Mouse (Mus musculus): ENCODE results near the gene Aspdh. TPM values are rescaled to one million over a fixed set of nuclear protein-coding genes. Genes with fewer than 3 reads are reported as not detected.

Aspdh gene
- total RNA-seq (2017), result not detected in 3 replicates

GRCm38 (mm10) chr7:44465111-44465510 is at the start of gene Aspdh:
Gene Aspdh, plus strand, starts transcription at chr7:44465391.
- no peak for ATAC-seq (replicated peaks; ENCODE audit: insufficient number of reproducible peaks, low FRiP score, low TSS enrichment, poor library complexity, severe bottlenecking)

GRCm38 (mm10) chr7:44427666-44428065 is 37.5 kb upstream of the Aspdh start:
- ATAC-seq (replicated peaks; ENCODE audit: insufficient number of reproducible peaks, low FRiP score, low TSS enrichment, poor library complexity, severe bottlenecking), result no peak

DNA sequence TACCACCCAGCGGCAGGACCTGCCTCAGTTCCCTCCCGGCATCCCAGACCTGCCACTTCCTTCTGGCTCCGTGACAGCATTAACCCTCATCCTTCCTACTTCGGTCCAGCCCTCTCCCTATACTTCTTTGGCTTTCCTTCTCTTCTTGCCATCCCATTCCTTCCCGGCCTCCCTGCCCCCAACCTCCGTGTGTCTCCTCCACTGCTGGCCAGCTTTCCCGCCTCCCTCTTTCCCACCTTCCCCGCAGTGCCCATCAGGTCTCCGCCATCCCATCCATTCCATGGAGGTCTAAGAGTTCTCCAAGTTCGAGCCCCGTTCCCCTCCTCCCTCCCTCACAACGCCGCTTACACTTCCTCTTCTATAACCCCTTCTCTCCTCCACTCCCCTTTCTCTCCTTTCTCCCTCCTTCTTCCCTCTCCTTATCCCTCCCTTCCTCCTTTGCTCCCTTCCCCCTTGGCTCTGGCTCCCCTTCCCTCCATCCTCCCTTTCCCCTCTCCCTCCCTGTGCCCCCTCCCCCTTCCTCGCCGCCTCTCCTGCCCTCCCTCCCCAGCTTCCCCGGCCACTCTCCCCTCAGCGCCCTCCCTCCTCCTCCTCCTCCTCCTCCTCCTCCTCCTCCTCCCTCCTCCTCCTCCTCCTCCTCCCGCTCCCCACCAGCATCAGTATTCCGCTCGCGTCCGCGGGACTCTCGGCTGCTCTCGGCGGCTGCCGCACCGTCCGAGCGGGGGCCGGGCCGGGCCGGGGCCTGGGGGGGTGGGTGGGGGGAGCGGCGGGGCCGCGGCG is 36.8 kb upstream of the Aspdh start:
- ATAC-seq (replicated peaks; ENCODE audit: insufficient number of reproducible peaks, low FRiP score, low TSS enrichment, poor library complexity, severe bottlenecking), result no peak; the same call in 1 of the 2 replicates

- no peak for ATAC-seq (replicated peaks; ENCODE audit: insufficient number of reproducible peaks, low FRiP score, low TSS enrichment, poor library complexity, severe bottlenecking)
Observed at GRCm38 (mm10) chr7:44428968-44429521, 36.1 kb upstream of the Aspdh start, which contains the start of gene Lrrc4b. Gene Lrrc4b, plus strand, starts transcription at chr7:44429018.

- no peak for ATAC-seq (replicated peaks; ENCODE audit: insufficient number of reproducible peaks, low FRiP score, low TSS enrichment, poor library complexity, severe bottlenecking)
Observed at GRCm38 (mm10) chr7:44429534-44430488, 35.4 kb upstream of the Aspdh start.

DNA sequence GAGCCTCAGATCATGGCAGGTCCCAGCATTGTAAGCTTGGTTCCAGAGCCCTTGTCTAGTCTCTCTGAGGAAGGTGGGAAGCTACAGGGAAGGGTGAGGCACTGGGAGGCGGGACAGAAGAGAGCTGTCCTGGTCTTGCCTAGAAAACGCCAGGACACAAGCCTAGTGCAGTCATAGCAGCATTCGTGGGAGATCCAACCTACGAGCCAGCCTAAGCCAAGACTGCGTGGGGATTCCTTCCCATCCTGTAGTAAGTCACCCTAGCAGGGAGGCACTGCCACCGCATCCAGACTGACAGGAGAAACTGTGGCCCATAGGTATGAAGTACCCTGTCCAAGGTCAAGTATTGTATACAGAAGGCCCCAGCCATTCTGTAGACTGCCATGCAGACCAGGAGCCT is 32.6 kb upstream of the Aspdh start:
- no peak for ATAC-seq (replicated peaks; ENCODE audit: insufficient number of reproducible peaks, low FRiP score, low TSS enrichment, poor library complexity, severe bottlenecking)

DNA sequence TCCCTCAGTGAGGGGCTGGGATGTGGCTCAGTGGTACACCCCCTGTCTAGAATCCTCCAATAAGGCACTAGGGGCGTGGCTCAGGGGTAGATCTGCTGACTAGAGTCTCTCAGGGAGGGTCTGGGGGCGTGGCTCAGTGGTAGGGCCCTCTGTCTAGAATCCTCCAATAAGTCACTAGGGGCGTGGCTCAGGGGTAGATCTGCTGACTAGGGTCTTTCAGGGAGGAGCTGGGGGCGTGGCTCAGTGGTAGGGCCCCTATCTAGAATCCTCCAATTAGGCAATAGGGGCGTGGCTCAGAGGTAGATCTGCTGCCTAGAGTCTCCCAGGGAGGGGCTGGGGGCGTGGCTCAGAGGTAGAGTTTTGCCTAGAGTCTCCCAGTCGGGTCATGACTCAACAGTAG is 31.8 kb upstream of the Aspdh start:
- no peak for ATAC-seq (replicated peaks; ENCODE audit: insufficient number of reproducible peaks, low FRiP score, low TSS enrichment, poor library complexity, severe bottlenecking)

DNA sequence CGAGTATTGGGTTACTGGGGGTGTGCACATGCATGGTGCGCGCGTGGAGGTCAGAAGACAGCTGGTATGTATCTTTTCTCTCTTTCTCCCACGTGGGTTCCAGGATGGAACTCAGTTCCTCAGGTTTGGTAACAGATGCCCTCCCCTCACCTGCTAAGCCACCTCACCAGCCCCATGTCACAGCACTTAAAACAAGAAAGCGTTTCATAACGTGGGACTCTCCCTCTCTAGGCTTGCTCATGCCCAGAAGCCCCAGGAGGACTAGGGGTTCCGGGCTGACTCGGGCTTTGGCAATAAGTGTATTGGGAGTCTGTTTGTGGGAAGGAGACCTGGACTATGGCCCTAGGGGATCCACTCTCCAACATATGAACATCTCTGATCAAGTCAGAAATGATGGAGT is 31.1 kb upstream of the Aspdh start:
- no peak for ATAC-seq (replicated peaks; ENCODE audit: insufficient number of reproducible peaks, low FRiP score, low TSS enrichment, poor library complexity, severe bottlenecking)

GRCm38 (mm10) chr7:44435796-44436195 is 29.4 kb upstream of the Aspdh start:
- no peak for ATAC-seq (replicated peaks; ENCODE audit: insufficient number of reproducible peaks, low FRiP score, low TSS enrichment, poor library complexity, severe bottlenecking)

- no peak for ATAC-seq (replicated peaks; ENCODE audit: insufficient number of reproducible peaks, low FRiP score, low TSS enrichment, poor library complexity, severe bottlenecking)
Observed at GRCm38 (mm10) chr7:44436267-44436666, 28.9 kb upstream of the Aspdh start.

- ATAC-seq (replicated peaks; ENCODE audit: insufficient number of reproducible peaks, low FRiP score, low TSS enrichment, poor library complexity, severe bottlenecking), result no peak
Observed at GRCm38 (mm10) chr7:44437188-44437587, 28.0 kb upstream of the Aspdh start.

- no peak for ATAC-seq (replicated peaks; ENCODE audit: insufficient number of reproducible peaks, low FRiP score, low TSS enrichment, poor library complexity, severe bottlenecking)
Observed at GRCm38 (mm10) chr7:44437933-44438332, 27.3 kb upstream of the Aspdh start.

DNA sequence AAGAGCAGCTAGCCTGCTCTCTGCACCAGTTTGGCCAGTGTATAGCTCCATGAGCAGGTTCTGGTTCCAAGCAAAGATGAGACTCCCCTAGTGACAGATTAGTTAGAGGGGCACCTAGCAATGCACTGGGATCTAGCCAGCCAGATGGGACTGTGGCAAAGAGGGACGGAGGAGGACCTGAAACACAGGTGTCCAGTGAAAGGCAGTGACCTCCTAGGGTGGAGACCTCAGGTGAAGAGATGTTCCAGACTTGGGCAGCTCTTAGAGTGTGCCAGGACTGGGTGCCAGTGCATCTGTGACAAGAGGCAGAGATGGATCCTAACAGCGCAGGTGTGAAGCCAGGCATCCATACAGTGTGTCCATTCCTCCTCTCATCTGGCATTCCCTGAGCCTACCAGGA is 25.5 kb upstream of the Aspdh start:
- ATAC-seq (replicated peaks; ENCODE audit: insufficient number of reproducible peaks, low FRiP score, low TSS enrichment, poor library complexity, severe bottlenecking), result no peak

DNA sequence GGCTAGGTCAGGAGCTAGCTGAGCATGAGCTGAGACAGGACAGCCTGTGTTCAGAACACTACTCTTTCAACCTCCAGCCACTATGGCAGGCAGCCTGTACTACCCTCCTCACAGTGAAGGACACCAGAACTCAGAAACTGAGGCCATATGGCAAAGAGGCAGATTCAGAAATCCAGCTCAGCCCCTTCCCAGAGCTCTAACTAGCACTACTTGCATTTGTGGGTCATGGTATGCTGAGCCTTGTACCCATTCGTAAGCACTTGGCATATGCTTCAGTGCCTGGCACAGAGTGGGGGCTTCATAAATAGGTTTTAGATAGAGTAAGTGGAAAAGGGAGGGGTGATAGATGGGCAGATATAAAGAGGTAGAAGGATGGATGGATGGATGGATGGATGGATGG is 24.7 kb upstream of the Aspdh start:
- no peak for ATAC-seq (replicated peaks; ENCODE audit: insufficient number of reproducible peaks, low FRiP score, low TSS enrichment, poor library complexity, severe bottlenecking)

- ATAC-seq (replicated peaks; ENCODE audit: insufficient number of reproducible peaks, low FRiP score, low TSS enrichment, poor library complexity, severe bottlenecking), result no peak
Observed at GRCm38 (mm10) chr7:44441180-44441579, 24.0 kb upstream of the Aspdh start.

DNA sequence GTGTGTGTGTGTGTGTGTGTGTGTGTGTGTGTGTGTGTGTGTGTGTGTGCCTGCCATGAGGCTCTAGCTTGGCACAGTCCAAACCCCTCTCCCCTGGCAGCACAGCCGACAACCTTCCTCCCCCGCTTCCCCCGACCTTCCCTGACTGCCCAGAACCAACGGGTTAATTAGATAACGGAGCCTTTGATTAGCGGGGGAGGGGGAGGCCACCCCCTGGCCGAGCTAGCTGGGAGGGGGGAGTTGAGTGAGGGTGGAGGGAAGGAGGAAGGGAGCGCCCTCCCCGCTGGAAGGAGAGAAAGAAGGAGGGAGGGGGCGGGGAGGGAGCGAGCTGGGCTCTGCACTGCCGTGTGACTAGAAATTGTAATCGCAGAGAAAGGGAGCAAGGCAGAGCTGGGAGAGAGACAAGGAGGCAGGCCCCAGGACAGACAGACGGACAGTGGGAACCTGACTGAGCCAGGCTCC is 23.5 kb upstream of the Aspdh start:
- ATAC-seq (replicated peaks; ENCODE audit: insufficient number of reproducible peaks, low FRiP score, low TSS enrichment, poor library complexity, severe bottlenecking), result no peak

DNA sequence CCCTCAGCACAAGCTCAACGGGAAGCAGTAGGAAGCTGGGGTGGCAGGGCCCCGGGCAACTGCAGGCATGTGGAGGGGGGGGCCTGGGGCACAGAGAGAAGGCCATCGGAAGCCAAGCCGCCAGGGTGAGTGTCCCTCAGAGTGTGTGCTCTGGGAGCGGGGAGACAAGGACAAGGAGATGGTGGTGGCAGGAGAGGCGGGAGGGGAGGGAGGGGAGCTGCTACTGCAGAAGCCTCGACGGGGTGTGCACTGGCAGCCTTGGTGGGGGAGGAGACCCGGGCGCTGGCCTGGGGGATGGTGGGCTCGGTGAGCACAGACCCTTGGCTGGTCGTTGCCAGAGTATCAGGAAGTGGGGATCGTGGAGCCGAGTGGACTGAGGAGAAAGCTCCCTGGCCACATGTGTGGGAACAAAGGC is 22.8 kb upstream of the Aspdh start:
- no peak for ATAC-seq (replicated peaks; ENCODE audit: insufficient number of reproducible peaks, low FRiP score, low TSS enrichment, poor library complexity, severe bottlenecking)

GRCm38 (mm10) chr7:44443268-44444173 is 21.7 kb upstream of the Aspdh start:
- no peak for ATAC-seq (replicated peaks; ENCODE audit: insufficient number of reproducible peaks, low FRiP score, low TSS enrichment, poor library complexity, severe bottlenecking)

Data from monocyte, adult 5-6 weeks (primary cell).